Mouse (Mus musculus) thymus, postnatal 4 days (tissue): Measurements from ENCODE around the gene Gm28051.
A peak's percentile ranks its signal among the peaks of the same experiment; 100 is the strongest.

Experiments used
- DNase-seq: peaks from one replicate; pipeline ENCODE4 v3.0.0; 2021

The Gm28051 gene

DNA sequence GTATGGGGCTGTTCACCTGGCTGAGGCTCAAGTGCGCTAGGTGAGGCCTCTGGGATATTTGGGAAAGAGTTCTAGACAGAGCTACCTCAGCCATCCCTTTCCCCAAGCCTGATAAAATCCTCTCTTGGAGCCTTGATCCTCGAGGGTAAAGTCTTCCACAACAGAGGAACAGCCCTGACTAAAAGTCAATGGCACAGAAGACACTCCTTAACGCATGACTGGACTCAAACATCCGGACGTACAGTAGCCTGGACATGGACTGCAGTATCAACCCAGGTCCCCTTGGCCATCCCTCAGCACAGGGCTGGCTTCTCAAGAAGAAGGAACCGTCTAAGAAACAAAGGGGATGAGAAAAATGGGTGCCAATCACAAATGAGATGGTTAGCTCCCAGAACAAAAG is 74.1 kb downstream of the Gm28051 start:
- peak; percentile 8 for DNase-seq

DNA sequence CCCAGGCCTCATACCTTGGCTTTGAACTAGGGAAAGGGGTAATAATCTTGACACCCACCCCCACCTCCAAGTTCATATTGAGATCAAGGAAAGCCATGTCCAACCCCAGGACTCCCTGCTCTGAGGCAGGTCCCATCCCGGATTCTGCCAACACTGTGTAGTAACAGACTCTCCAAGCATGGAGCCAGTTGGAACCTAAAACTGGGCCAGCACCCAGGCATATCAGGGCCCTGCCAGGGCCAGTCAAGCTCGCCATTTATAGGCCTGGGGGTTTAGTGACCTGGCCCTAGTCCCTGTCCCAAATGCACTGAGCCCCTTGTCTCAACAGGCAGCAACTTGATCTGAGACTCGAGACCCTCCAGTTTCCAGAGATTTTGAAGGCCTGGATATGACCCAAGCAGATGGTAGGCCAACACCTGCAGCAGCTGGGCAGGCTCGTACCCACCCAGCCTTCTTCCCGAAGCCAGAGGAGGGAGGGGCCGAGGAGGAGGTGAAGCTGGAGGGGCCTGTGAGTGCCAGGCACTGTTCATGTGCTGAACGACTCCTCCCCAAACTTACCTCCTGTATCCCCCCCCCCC is 74.8 kb downstream of the Gm28051 start:
- peak; percentile 31 for DNase-seq

DNA sequence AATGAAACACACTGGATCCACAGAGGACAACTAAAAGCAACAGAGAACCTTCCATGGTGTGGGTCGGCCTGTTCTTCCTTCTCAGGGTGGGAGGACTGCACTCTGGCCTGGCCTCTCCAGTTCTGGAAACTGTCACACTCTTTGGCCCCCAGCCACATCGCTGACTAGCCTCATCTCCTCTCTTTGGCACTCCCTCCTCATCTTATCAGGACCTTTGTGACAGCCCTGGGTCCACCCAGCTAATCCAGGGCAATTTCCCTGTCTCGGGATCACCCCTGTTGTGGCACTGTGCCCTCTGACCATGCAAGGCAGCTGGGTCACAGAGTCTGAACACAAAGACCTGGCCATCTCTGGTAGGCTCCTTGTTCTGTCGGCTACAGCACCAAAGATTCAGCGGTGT is 75.5 kb downstream of the Gm28051 start:
- peak; percentile 22 for DNase-seq

DNA sequence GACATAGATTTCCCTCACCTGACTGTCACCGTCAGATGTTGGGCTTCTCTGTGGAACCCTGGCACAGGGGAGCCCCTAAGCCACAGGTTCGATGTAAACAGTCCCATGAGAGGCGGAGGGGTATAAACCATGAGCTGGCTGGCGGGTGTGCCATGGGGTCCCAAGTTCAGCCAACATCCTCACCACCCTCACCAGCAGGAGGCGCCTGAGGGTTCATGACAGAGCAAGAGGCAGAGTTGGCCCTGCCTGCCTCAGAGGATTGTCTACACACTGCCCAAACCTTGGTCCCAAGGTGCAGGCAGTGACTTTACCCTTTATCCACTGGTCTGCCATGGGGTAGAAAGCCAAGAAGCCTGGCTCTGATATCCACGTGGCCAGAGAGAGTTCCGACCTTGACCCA is 76.0 kb downstream of the Gm28051 start:
- DNase-seq, result peak; percentile 94

DNA sequence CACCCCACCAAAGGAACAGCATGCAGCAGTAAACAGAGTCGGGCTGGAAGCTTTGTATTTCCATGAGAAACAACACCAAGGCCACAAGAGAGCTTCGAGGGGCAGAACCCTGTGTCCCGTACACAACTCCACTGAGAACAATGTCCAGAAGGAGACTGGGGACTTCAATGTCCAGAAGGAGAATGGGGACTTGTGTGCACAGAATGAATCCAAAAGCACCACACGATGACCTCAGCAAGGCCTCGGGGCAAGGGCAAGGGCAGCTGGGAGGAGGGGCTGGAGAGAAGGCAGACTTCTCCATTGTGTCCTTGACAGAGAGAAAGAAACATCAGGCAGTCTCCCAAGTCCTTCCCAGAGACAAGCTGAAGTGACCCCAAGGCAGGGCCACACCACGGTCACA is 78.7 kb downstream of the Gm28051 start:
- peak; percentile 8 for DNase-seq

DNA sequence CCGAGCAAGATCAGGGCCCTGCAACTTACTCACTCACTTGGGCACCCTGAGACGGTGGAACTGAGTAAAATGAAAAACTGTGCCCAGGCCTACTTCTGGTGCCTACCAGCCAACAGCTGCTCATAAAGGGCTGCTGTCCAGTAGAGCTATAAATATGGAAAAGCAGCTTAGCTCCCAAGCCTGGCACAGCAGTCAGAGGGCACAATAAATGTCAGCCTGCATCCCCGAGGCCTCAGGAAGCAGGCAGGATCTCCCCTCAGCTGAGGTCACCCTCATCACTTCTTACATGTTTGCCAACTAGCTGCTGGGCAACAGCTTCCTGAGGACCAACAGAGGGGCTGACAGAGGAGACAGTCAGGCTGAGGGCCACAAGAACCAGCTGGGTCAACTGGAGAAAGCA is 80.5 kb downstream of the Gm28051 start:
- DNase-seq, result no peak

DNA sequence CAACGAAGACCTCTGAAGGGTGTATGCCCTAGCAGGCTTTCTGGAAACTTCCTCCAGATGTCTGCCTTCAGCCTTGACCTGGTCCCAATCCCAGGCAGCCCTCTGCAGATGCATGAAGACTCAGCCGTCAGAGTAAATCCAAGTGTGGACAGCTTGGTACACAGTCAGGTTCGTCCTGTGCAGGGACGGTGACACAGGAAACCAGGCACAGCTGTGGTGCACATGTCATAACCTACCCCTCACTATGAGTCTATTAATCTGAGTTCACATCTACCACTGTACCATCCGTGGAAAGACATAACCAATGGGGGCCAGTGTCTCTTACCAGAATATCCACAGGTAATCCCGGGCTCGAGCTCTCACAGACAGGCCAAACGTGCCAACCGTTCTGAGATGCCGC is 83.0 kb downstream of the Gm28051 start:
- DNase-seq, result no peak

DNA sequence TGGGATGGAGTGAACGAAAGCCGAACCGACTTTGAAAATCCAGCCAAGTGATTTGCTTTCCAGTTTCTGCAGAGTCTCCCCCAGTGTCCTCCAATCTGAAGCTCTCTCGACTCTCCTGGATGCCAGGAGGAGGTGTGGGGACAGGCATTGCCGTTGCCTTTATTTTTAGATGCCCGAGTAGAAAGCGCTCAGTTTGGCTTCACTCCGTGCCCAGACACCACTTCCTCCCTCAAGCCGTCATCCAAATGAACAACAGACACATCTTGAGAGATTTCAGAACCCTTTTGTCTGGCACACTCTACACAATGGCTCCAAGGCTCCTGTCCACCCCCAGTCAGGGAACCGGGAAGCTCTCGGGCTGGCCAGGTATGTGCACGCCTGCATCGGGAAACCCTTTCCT is 83.4 kb downstream of the Gm28051 start:
- DNase-seq, result peak; percentile 44

DNA sequence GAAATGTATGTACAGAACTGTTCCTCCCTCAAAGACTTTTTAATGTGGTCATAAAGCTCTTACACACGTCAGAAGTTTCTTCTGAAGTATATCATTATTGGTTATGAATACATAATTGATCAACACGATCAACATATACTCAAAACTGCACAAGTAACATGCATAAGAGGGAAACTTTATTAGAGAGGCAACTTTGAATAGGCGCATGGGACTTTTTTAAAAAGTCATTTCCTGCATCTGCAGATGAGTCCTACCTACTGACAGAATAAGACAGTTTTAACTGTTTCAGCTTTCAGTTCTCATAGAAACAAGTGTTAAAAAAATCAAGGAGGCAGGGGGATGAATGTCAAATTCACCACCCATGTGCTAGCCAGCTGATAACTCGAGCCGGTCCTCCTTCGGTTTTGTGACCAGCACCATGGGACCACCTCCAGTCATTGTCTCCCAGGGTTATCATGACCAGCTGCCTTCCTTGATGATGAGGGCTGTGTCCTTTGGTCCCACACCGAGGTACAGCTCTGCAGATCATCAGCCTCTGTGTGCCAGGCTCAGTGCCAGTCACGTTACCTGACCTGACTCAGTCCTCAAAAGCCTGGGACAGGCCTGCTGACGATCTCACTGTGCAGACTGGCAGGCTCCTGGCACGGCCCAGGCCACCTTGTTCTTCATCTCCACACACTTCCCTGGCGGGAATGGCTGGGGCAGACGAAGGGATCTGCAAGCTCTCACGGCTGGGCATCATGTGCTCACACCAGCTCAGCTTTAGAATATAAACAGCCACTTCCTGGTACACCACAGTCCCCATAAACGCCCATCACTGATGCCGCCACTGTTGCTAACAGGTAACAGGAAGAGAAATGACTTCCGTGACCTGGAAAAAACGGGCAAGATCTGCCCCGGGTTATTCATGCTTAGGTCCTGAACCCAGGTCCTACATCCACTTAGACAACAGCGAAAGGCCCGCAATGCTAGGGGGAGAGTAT is 84.4 kb downstream of the Gm28051 start:
- DNase-seq, result peak; percentile 35

DNA sequence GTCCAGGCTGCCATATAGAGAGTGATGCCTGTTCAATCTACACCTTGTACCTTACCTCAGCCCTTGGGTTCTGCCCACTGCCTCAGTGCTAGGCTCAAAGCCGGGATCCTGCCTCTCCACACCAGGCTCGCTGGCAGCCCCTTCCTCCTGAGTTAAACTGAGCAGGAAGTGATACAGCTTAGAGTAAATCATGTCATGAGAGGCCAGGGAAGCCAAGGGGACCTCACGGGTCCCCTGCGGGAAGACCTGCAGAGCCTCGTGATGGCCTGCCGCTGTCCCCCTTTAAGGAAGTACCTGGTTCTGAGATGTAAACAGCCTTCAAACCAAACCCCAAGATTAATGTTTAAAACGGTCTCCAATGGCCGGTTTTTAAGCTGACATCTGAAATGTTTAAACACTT is 85.4 kb downstream of the Gm28051 start:
- peak; percentile 42 for DNase-seq

DNA sequence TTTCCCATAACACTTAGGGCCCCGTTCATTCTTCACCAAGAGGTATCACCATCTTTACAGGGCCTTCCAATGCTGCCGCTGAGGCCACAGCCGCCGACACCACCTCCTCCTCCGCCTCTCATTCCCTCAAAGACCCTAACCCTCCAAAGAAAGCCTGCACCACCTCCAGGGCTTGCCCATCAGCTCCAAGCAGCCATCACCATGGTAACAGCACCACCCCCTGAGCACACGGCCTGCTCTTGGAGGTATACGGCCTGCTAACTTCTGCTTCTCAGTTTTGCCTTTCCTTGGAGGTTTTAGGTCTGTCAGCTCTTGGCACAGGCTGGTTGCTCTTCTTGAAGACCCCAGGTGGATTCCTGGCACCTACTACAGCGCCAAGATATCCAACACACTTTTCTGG is 86.7 kb downstream of the Gm28051 start:
- DNase-seq, result peak; percentile 8
